Mouse (Mus musculus) midbrain, embryonic 16.5 days (tissue): ENCODE results near the gene Cdk2ap2. TPM values are rescaled to one million over a fixed set of nuclear protein-coding genes. Genes with fewer than 3 reads are reported as not detected.

Experiments
- ATAC-seq: fragments of 200-750 bp; cut with Nextera tagmentation; 2 replicates; pipeline ENCODE4 v1.8.0; 2017; ENCODE audit warnings: moderate TSS enrichment
- H3K27ac ChIP-seq: fragments of 300-500 bp; sonication (generic); 2 replicates; pipeline ENCODE4 v1.5.1; 2014; ENCODE audit warnings: mild to moderate bottlenecking, low read length, mixed read lengths
- H3K27me3 ChIP-seq: fragments of 300-500 bp; sonication (generic); 2 replicates; pipeline ENCODE4 v1.6.1; 2014; ENCODE audit warnings: low read depth, low read length, mixed read lengths; ENCODE audit not compliant: control insufficient read depth, insufficient read depth
- H3K36me3 ChIP-seq: fragments of 300-500 bp; sonication (generic); 2 replicates; pipeline ENCODE4 v1.6.1; 2014; ENCODE audit warnings: mild to moderate bottlenecking, low read length, moderate library complexity, mixed read lengths; ENCODE audit not compliant: control insufficient read depth, insufficient read depth
- H3K4me1 ChIP-seq: fragments of 300-500 bp; sonication (generic); 2 replicates; pipeline ENCODE4 v1.6.1; 2014; ENCODE audit warnings: mild to moderate bottlenecking, low read length, mixed read lengths; ENCODE audit not compliant: control insufficient read depth, insufficient read depth
- H3K4me2 ChIP-seq: fragments of 300-500 bp; sonication (generic); 2 replicates; pipeline ENCODE4 v1.6.1; 2014; ENCODE audit warnings: mild to moderate bottlenecking, low read length, mixed read lengths
- H3K4me3 ChIP-seq: fragments of 300-500 bp; sonication (generic); 2 replicates; pipeline ENCODE4 v1.5.1; 2014; ENCODE audit warnings: low read depth, mild to moderate bottlenecking, low read length, moderate library complexity, mixed read lengths
- H3K9ac ChIP-seq: fragments of 300-500 bp; sonication (generic); 2 replicates; pipeline ENCODE4 v1.6.1; 2014; ENCODE audit warnings: low read depth, low read length, mixed read lengths
- H3K9me3 ChIP-seq: fragments of 300-500 bp; sonication (generic); replicated peaks from 2 replicates; pipeline ENCODE4 v1.6.1; 2014; ENCODE audit warnings: mild to moderate bottlenecking, low read length, mixed read lengths; ENCODE audit not compliant: control insufficient read depth, poor library complexity, severe bottlenecking
- WGBS: fragments of 180-500 bp; shearing (Covaris S2); extraction: QIAGEN DNeasy Blood & Tissue Kit; methylation state at CpG from one replicate; pipeline ENCODE4 v1.1.7; 2014; 5-methylcytosine and 5-hydroxymethylcytosine counted together
- polyA plus RNA-seq: library from polyadenylated mRNA; unstranded; fragments of >200 nt; fragmentation: Nextera tagmentation; extraction: Ambion mirVana; gene quantifications from 2 replicates; pipeline ENCODE4 v1.2.1, GENCODE M21; 2015

Cdk2ap2 gene
- polyA plus RNA-seq, 1 experiment from 2014 or later: 83.1 TPM

GRCm38 (mm10) chr19:4102626-4103025 lies 5.6 kb downstream of the Cdk2ap2 start:
- Histone ChIP-seq H3K4me1 (peaks cover 37% of the 10 kb centered on the region), H3K27ac (no peak overlapping the region), H3K9me3 (no peaks in the 10 kb centered on the region), H3K36me3 (peaks cover 15% of the 10 kb centered on the region; the same call in 1 of the 2 replicates), H3K9ac (no peak overlapping the region), H3K4me2 (no peak overlapping the region), H3K4me3 (no peak overlapping the region), H3K27me3 (no peaks in the 10 kb centered on the region)
- ATAC-seq: no peak
- 93% methylated on average over 12 of the region's 12 CpGs for WGBS

- H3K4me1 ChIP-seq: peaks cover 31% of the 10 kb centered on the region
- no peaks in the 10 kb centered on the region for H3K27me3 ChIP-seq
- H3K4me2 ChIP-seq: no peak overlapping the region
- H3K9me3 ChIP-seq: no peaks in the 10 kb centered on the region
- no peak for ATAC-seq
- no peak overlapping the region for H3K9ac ChIP-seq
- peaks cover 17% of the 10 kb centered on the region; the same call in 1 of the 2 replicates for H3K36me3 ChIP-seq
- H3K4me3 ChIP-seq: no peak overlapping the region
- WGBS: 91% methylated on average over 18 of the region's 18 CpGs
- no peak overlapping the region for H3K27ac ChIP-seq
Measured at GRCm38 (mm10) chr19:4103294-4103693, 6.3 kb downstream of the Cdk2ap2 start.

GRCm38 (mm10) chr19:4103792-4104191 lies 6.8 kb downstream of the Cdk2ap2 start:
- no peak overlapping the region for H3K4me2 ChIP-seq
- no peaks in the 10 kb centered on the region for H3K27me3 ChIP-seq
- H3K27ac ChIP-seq: no peak overlapping the region
- H3K4me3 ChIP-seq: no peak overlapping the region
- H3K36me3 ChIP-seq: peaks cover 19% of the 10 kb centered on the region; the same call in 1 of the 2 replicates
- no peak overlapping the region for H3K9ac ChIP-seq
- ATAC-seq: no peak
- H3K9me3 ChIP-seq: no peaks in the 10 kb centered on the region
- 87% methylated on average over 3 of the region's 3 CpGs for WGBS
- H3K4me1 ChIP-seq: peaks cover 27% of the 10 kb centered on the region

GRCm38 (mm10) chr19:4104675-4105194 lies 7.8 kb downstream of the Cdk2ap2 start:
- Histone ChIP-seq H3K4me2 (no peak overlapping the region), H3K27me3 (no peaks in the 10 kb centered on the region), H3K4me1 (peaks cover 18% of the 10 kb centered on the region), H3K27ac (no peak overlapping the region), H3K9me3 (no peaks in the 10 kb centered on the region), H3K4me3 (no peak overlapping the region), H3K9ac (no peak overlapping the region), H3K36me3 (peaks cover 27% of the 10 kb centered on the region)
- no peak for ATAC-seq
- WGBS: 91% methylated on average over 16 of the region's 16 CpGs

GRCm38 (mm10) chr19:4106654-4107053 lies 9.7 kb downstream of the Cdk2ap2 start:
- no peak for ATAC-seq
- no peak overlapping the region for H3K9ac ChIP-seq
- H3K27ac ChIP-seq: no peak overlapping the region
- H3K9me3 ChIP-seq: no peaks in the 10 kb centered on the region
- peaks cover 7% of the 10 kb centered on the region for H3K4me1 ChIP-seq
- no peak overlapping the region for H3K4me3 ChIP-seq
- H3K36me3 ChIP-seq: peaks cover 33% of the 10 kb centered on the region
- H3K27me3 ChIP-seq: no peaks in the 10 kb centered on the region
- 89% methylated on average over 14 of the region's 14 CpGs for WGBS
- no peak overlapping the region for H3K4me2 ChIP-seq

GRCm38 (mm10) chr19:4108535-4108934 lies 11.6 kb downstream of the Cdk2ap2 start:
- Histone ChIP-seq H3K9ac (no peak overlapping the region), H3K4me3 (no peak overlapping the region), H3K27ac (no peak overlapping the region), H3K4me1 (no peaks in the 10 kb centered on the region), H3K9me3 (no peaks in the 10 kb centered on the region), H3K27me3 (no peaks in the 10 kb centered on the region), H3K36me3 (peaks cover 52% of the 10 kb centered on the region), H3K4me2 (no peak overlapping the region)
- no peak for ATAC-seq
- WGBS: 92% methylated on average over 9 of the region's 9 CpGs

- no peaks in the 10 kb centered on the region for H3K4me1 ChIP-seq
- no peak overlapping the region for H3K4me2 ChIP-seq
- no peak for ATAC-seq
- H3K9ac ChIP-seq: no peak overlapping the region
- H3K27me3 ChIP-seq: no peaks in the 10 kb centered on the region
- H3K27ac ChIP-seq: no peak overlapping the region
- peaks cover 46% of the 10 kb centered on the region for H3K36me3 ChIP-seq
- H3K4me3 ChIP-seq: no peak overlapping the region
- no peaks in the 10 kb centered on the region for H3K9me3 ChIP-seq
- WGBS: 97% methylated on average over 26 of the region's 26 CpGs
Measured at GRCm38 (mm10) chr19:4112063-4112960, 15.3 kb downstream of the Cdk2ap2 start.

- WGBS: 83% methylated on average over 13 of the region's 13 CpGs
- Histone ChIP-seq H3K9ac (no peak overlapping the region), H3K9me3 (no peaks in the 10 kb centered on the region), H3K27ac (no peak overlapping the region), H3K4me3 (no peak overlapping the region), H3K27me3 (no peaks in the 10 kb centered on the region), H3K36me3 (peaks cover 43% of the 10 kb centered on the region), H3K4me1 (no peaks in the 10 kb centered on the region), H3K4me2 (no peak overlapping the region)
- ATAC-seq: no peak
Measured at GRCm38 (mm10) chr19:4113186-4113805, 16.3 kb downstream of the Cdk2ap2 start.

GRCm38 (mm10) chr19:4113806-4114230 lies 16.8 kb downstream of the Cdk2ap2 start:
- peaks cover 40% of the 10 kb centered on the region for H3K36me3 ChIP-seq
- no peak for ATAC-seq
- H3K9me3 ChIP-seq: no peaks in the 10 kb centered on the region
- H3K4me2 ChIP-seq: no peak overlapping the region
- no peaks in the 10 kb centered on the region for H3K4me1 ChIP-seq
- no peak overlapping the region for H3K9ac ChIP-seq
- 84% methylated on average over 5 of the region's 5 CpGs for WGBS
- no peak overlapping the region for H3K4me3 ChIP-seq
- H3K27ac ChIP-seq: no peak overlapping the region
- no peaks in the 10 kb centered on the region for H3K27me3 ChIP-seq
